Mouse (Mus musculus) olfactory bulb, adult 2 months (tissue): Measurements from ENCODE around the gene Phactr2.

ENCODE experiments used
- CTCF ChIP-seq: fragments of 200-500 bp; IDR thresholded peaks from 2 replicates; pipeline ENCODE4 v1.5.1; 2012; ENCODE audit warnings: low read depth, mild to moderate bottlenecking, low read length, moderate library complexity; ENCODE audit not compliant: insufficient read depth
- POLR2A ChIP-seq: fragments of 200-500 bp; IDR thresholded peaks from 2 replicates; pipeline ENCODE4 v1.6.1; 2012; ENCODE audit warnings: mild to moderate bottlenecking, low read depth, low read length, moderate library complexity; ENCODE audit not compliant: insufficient read depth

DNA sequence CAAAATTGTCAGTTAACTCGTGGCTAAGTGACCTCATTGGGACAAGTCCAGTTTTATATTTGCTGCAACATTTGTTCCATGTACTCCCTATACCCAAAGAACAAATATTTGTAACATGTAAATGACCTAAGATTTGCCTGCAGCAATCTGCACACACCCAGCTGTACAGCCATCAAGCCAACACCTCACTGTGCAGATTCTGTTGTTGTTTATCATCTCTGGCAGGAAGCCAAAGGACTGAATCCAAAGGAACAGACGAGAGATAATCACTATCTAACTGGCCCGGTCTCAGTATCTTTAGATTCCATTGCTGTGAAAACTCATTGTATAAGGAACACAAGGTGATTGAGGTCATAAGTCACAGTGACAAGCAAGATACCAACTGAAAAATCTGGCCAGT, 115.5 kb downstream of the Phactr2 start:
- TF ChIP-seq POLR2A = no peak
- TF ChIP-seq CTCF = no peak
